ENCODE assay signal across 7 mouse cellular contexts in the genomic region with DNA sequence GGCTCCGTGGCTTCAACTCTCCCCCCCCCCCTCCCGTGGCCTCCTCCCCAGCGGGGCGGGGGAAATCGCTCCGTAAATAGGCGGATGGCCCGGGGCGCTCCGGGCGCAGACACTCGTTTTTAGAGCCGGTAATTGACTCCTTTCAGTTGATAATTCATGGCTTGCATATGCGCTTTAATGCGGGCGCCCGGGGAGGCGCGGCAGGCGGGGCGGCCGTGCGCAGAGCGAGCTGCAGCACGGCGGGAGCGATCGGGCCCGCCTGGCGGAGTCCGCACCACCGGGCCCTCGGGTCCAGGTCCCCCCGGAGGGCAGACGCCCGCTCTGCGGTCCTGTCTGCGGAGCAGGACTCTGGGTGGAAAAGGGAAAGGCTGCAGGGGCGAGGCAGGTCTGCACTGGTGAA. TPM values are rescaled to one million over a fixed set of nuclear protein-coding genes. Genes with fewer than 3 reads are reported as not detected.
DNase-seq lines count a peak whose midpoint lies in the region; ATAC-seq lines count a peak whose summit lies in the region.

No protein-coding gene starts in this region.

- H3K4me1 ChIP-seq in lung, embryonic 16.5 days (replicated peaks; ENCODE audit: control insufficient read depth, insufficient read depth, low read length) = peaks cover 5% of the 10 kb centered on the region
- H3K4me1 ChIP-seq in forebrain, embryonic 12.5 days = peaks cover 40% of the 10 kb centered on the region
- H3K4me1 ChIP-seq in limb, embryonic 13.5 days = peaks cover 17% of the 10 kb centered on the region
- H3K4me1 ChIP-seq in stomach, embryonic 14.5 days (ENCODE audit: control insufficient read depth, insufficient read depth, low read length) = 0 out of 2 replicates have a peak, but pooled peaks cover 6% of the 10 kb centered on the region

- no peaks in the 10 kb centered on the region for H3K9me3 ChIP-seq in lung, embryonic 16.5 days (ENCODE audit: control insufficient read depth, low read length)
- no peaks in the 10 kb centered on the region for H3K9me3 ChIP-seq in forebrain, embryonic 12.5 days
- no peaks in the 10 kb centered on the region for H3K9me3 ChIP-seq in limb, embryonic 13.5 days
- no peaks in the 10 kb centered on the region for H3K9me3 ChIP-seq in stomach, embryonic 14.5 days (ENCODE audit: control insufficient read depth, low read depth, low read length)

- no peaks in the 10 kb centered on the region for H3K36me3 ChIP-seq in lung, embryonic 16.5 days (ENCODE audit: control insufficient read depth, insufficient read depth, low read length)
- no peaks in the 10 kb centered on the region for H3K36me3 ChIP-seq in forebrain, embryonic 12.5 days (replicated peaks)
- H3K36me3 ChIP-seq in limb, embryonic 13.5 days = no peaks in the 10 kb centered on the region
- H3K36me3 ChIP-seq in stomach, embryonic 14.5 days (ENCODE audit: control insufficient read depth, insufficient read depth, low read length) = no peaks in the 10 kb centered on the region

- DNase-seq in lung, postnatal 4 days = no peak
- no peak for DNase-seq in right cerebral cortex, postnatal 10 days (ENCODE audit: low spot score in 2 of 2)
- no peak for DNase-seq in left cerebral cortex, postnatal 4 days

- H3K4me2 ChIP-seq in lung, embryonic 16.5 days (ENCODE audit: low read depth, low read length) = peak overlapping the region; percentile 53
- peak overlapping the region; percentile 54 for H3K4me2 ChIP-seq in forebrain, embryonic 12.5 days
- H3K4me2 ChIP-seq in limb, embryonic 13.5 days (replicated peaks) = peak overlapping the region; percentile 70
- peak overlapping the region; percentile 43 for H3K4me2 ChIP-seq in stomach, embryonic 14.5 days (replicated peaks; ENCODE audit: low read depth, low read length)

- H3K4me3 ChIP-seq in lung, embryonic 16.5 days (ENCODE audit: low read length) = peak overlapping the region; percentile 40
- H3K4me3 ChIP-seq in forebrain, embryonic 12.5 days (replicated peaks) = peak overlapping the region; percentile 31
- peak overlapping the region; percentile 33 for H3K4me3 ChIP-seq in limb, embryonic 13.5 days
- H3K4me3 ChIP-seq in stomach, embryonic 14.5 days (ENCODE audit: low read depth, low read length) = peak overlapping the region; percentile 24

- ATAC-seq in lung, embryonic 16.5 days (ENCODE audit: low read depth) = no peak
- ATAC-seq in forebrain, embryonic 12.5 days (ENCODE audit: low FRiP score) = peak; percentile 50
- no peak for ATAC-seq in limb, embryonic 13.5 days (ENCODE audit: low FRiP score, low read depth)
- no peak for ATAC-seq in stomach, embryonic 14.5 days (ENCODE audit: insufficient number of reproducible peaks, insufficient read depth, low FRiP score, low read depth)

- H3K27ac ChIP-seq in lung, embryonic 16.5 days (ENCODE audit: low read length) = no peak overlapping the region
- no peak overlapping the region for H3K27ac ChIP-seq in forebrain, embryonic 12.5 days
- no peak overlapping the region for H3K27ac ChIP-seq in limb, embryonic 13.5 days
- H3K27ac ChIP-seq in stomach, embryonic 14.5 days (ENCODE audit: low read length) = no peak overlapping the region

- under 1% methylated on average over 39 of the region's 39 CpGs for WGBS in lung, embryonic 16.5 days
- 1% methylated on average over 39 of the region's 39 CpGs for WGBS in forebrain, embryonic 12.5 days
- WGBS in limb, embryonic 13.5 days = under 1% methylated on average over 38 of the region's 39 CpGs
- under 1% methylated on average over 39 of the region's 39 CpGs for WGBS in stomach, embryonic 14.5 days

- intact Hi-C loops in left cerebral cortex, postnatal 4 days (cut with DNase I) = no loop called here

- peaks cover 53% of the 10 kb centered on the region for H3K27me3 ChIP-seq in lung, embryonic 16.5 days (ENCODE audit: control insufficient read depth, insufficient read depth, low read depth, low read length)
- H3K27me3 ChIP-seq in forebrain, embryonic 12.5 days = peaks cover 96% of the 10 kb centered on the region
- peaks cover 92% of the 10 kb centered on the region for H3K27me3 ChIP-seq in limb, embryonic 13.5 days
- peaks cover 45% of the 10 kb centered on the region for H3K27me3 ChIP-seq in stomach, embryonic 14.5 days (ENCODE audit: control insufficient read depth, insufficient read depth, low read length)

- H3K9ac ChIP-seq in lung, embryonic 16.5 days (ENCODE audit: low read length) = peak overlapping the region; percentile 31; the same call in 1 of the 2 replicates
- H3K9ac ChIP-seq in forebrain, embryonic 12.5 days = peak overlapping the region; percentile 25; the same call in 1 of the 2 replicates
- peak overlapping the region; percentile 58 for H3K9ac ChIP-seq in limb, embryonic 13.5 days
- H3K9ac ChIP-seq in stomach, embryonic 14.5 days (replicated peaks; ENCODE audit: low read depth, low read length) = no peak overlapping the region

RNA-seq across cellular contexts. Expression of a gene that starts 38.3 kb away (rescaled TPM):
- polyA plus RNA-seq in lung, embryonic 16.5 days (2015; fragmentation: Nextera tagmentation; extraction: Ambion mirVana) = 11.0 and 12.1 TPM in 2 replicates
- 3.2 and 3.6 TPM in 2 replicates for polyA plus RNA-seq in forebrain, embryonic 12.5 days (2016; fragmentation: Nextera tagmentation; extraction: Ambion mirVana)
- polyA plus RNA-seq in limb, embryonic 13.5 days (2015; fragmentation: Nextera tagmentation; extraction: Ambion mirVana) = 0.61 and 0.75 TPM in 2 replicates
- 8.3 and 8.5 TPM in 2 replicates for polyA plus RNA-seq in stomach, embryonic 14.5 days (2014; fragmentation: Nextera tagmentation; extraction: Ambion mirVana)
- total RNA-seq in left cerebral cortex, postnatal 4 days (2021) = 10 to 100 TPM; 45.8 to 53.7 TPM

RNA-seq across cellular contexts. Expression of a gene that starts 39.7 kb away (rescaled TPM):
- 0.06 and 0.08 TPM in 2 replicates for polyA plus RNA-seq in lung, embryonic 16.5 days (2015; fragmentation: Nextera tagmentation; extraction: Ambion mirVana)
- 0.51 and 0.87 TPM in 2 replicates for polyA plus RNA-seq in forebrain, embryonic 12.5 days (2016; fragmentation: Nextera tagmentation; extraction: Ambion mirVana)
- polyA plus RNA-seq in limb, embryonic 13.5 days (2015; fragmentation: Nextera tagmentation; extraction: Ambion mirVana) = 0.18 TPM in 1 of 2 replicates, not detected in the other
- polyA plus RNA-seq in stomach, embryonic 14.5 days (2014; fragmentation: Nextera tagmentation; extraction: Ambion mirVana) = not detected in 2 replicates
- total RNA-seq in left cerebral cortex, postnatal 4 days (2021) = under 1 TPM; 0.10 to 0.38 TPM
